Mouse (Mus musculus): ENCODE data around the gene Gemin5. TPM values are rescaled to one million over a fixed set of nuclear protein-coding genes. Genes with fewer than 3 reads are reported as not detected.

The Gemin5 gene
- polyA plus RNA-seq, 1 experiment from 2014 or later = 15.5 TPM

Other genes with a start within 250 kb of the Gemin5 start
- 19.9 and 21.6 TPM in 2 replicates for gene Larp1, start 159.5 kb downstream of the Gemin5 start, polyA plus RNA-seq (2015; fragmentation: Nextera tagmentation; extraction: Ambion mirVana)
- not detected in 2 replicates for gene Gm12248, start 75.4 kb downstream of the Gemin5 start, polyA plus RNA-seq (2015; fragmentation: Nextera tagmentation; extraction: Ambion mirVana)
- 39.8 and 44.9 TPM in 2 replicates for gene Cnot8, start 64.4 kb downstream of the Gemin5 start, polyA plus RNA-seq (2015; fragmentation: Nextera tagmentation; extraction: Ambion mirVana)
- gene Mrpl22, start 3.1 kb upstream of the Gemin5 start, polyA plus RNA-seq (2015; fragmentation: Nextera tagmentation; extraction: Ambion mirVana) = 134 and 138 TPM in 2 replicates
- 6.4 and 7.7 TPM in 2 replicates for gene Igtp, start 31.0 kb upstream of the Gemin5 start, polyA plus RNA-seq (2015; fragmentation: Nextera tagmentation; extraction: Ambion mirVana)
- gene Irgm2, start 31.1 kb upstream of the Gemin5 start, polyA plus RNA-seq (2015; fragmentation: Nextera tagmentation; extraction: Ambion mirVana) = 2.6 and 3.8 TPM in 2 replicates
- 0.21 and 0.36 TPM in 2 replicates for gene 4930438A08Rik, start 106.3 kb upstream of the Gemin5 start, polyA plus RNA-seq (2015; fragmentation: Nextera tagmentation; extraction: Ambion mirVana)
- 12.2 and 12.6 TPM in 2 replicates for gene Zfp692, start 138.5 kb upstream of the Gemin5 start, polyA plus RNA-seq (2015; fragmentation: Nextera tagmentation; extraction: Ambion mirVana)
- 40.5 and 47.7 TPM in 2 replicates for gene Zfp672, start 161.8 kb upstream of the Gemin5 start, polyA plus RNA-seq (2015; fragmentation: Nextera tagmentation; extraction: Ambion mirVana)
- 17.9 and 19.7 TPM in 2 replicates for gene Sh3bp5l, start 162.2 kb upstream of the Gemin5 start, polyA plus RNA-seq (2015; fragmentation: Nextera tagmentation; extraction: Ambion mirVana)
- 0.39 TPM in 1 of 2 replicates, not detected in the other for gene Lypd8, start 210.5 kb upstream of the Gemin5 start, polyA plus RNA-seq (2015; fragmentation: Nextera tagmentation; extraction: Ambion mirVana)

Measured in liver, embryonic 13.5 days (tissue).